Mouse (Mus musculus): ENCODE measurements at regions not wholly inside any gene's neighbourhood (a gene's known extent, or its start where the extent isn't known, plus 50 kb on each side); places are given as distances from the start of the nearest gene placed in this dataset.
"Not testable (repeated sequence)": the region's sequence is repeated elsewhere in the genome, so short reads cannot be mapped to it uniquely, and the experiment has no call there.

GRCm38 (mm10) chr6:47679946-47680345, 84.8 kb upstream of the Ezh2 start:
- not testable (repeated sequence) for DNase-seq (ENCODE audit: low spot score in 2 of 2)

GRCm38 (mm10) chr6:47672741-47673140, 77.6 kb upstream of the Ezh2 start:
- DNase-seq (ENCODE audit: low spot score in 2 of 2) = peak in 1 of 2 experiments; percentile 12

- peak; percentile 55 to 67 for DNase-seq (ENCODE audit: low spot score in 2 of 2)
Measured at GRCm38 (mm10) chr6:47652880-47653279, 57.7 kb upstream of the Ezh2 start.

GRCm38 (mm10) chr6:47651385-47651718, 56.2 kb upstream of the Ezh2 start:
- not testable (repeated sequence) for DNase-seq (ENCODE audit: low spot score in 2 of 2)

GRCm38 (mm10) chr6:47650463-47651384, 55.6 kb upstream of the Ezh2 start:
- DNase-seq (ENCODE audit: low spot score in 2 of 2) = peak; percentile 100

- DNase-seq (ENCODE audit: low spot score in 2 of 2) = peak in 1 of 2 experiments; percentile 4
Measured at GRCm38 (mm10) chr6:47649961-47650360, 54.8 kb upstream of the Ezh2 start.

- peak; percentile 9 to 16 for DNase-seq (ENCODE audit: low spot score in 2 of 2)
Measured at GRCm38 (mm10) chr6:47649451-47649931, 54.4 kb upstream of the Ezh2 start.

- peak; percentile 4 to 11 for DNase-seq (ENCODE audit: low spot score in 2 of 2)
Measured at GRCm38 (mm10) chr6:47648899-47649298, 53.8 kb upstream of the Ezh2 start.

- DNase-seq (ENCODE audit: low spot score in 2 of 2) = peak; percentile 4 to 5
Measured at GRCm38 (mm10) chr6:47648316-47648715, 53.2 kb upstream of the Ezh2 start.

GRCm38 (mm10) chr6:47647876-47648275, 52.7 kb upstream of the Ezh2 start:
- DNase-seq (ENCODE audit: low spot score in 2 of 2) = peak in 1 of 2 experiments; percentile 6

GRCm38 (mm10) chr6:47646731-47647567, 51.8 kb upstream of the Ezh2 start:
- DNase-seq (ENCODE audit: low spot score in 2 of 2) = peak in 1 of 2 experiments; percentile 8

GRCm38 (mm10) chr6:47646022-47646421, 50.9 kb upstream of the Ezh2 start:
- no peak for DNase-seq (ENCODE audit: low spot score in 2 of 2)
